Mouse (Mus musculus): ENCODE measurements at regions not wholly inside any gene's neighbourhood (a gene's known extent, or its start where the extent isn't known, plus 50 kb on each side); places are given as distances from the start of the nearest gene placed in this dataset.

DNA sequence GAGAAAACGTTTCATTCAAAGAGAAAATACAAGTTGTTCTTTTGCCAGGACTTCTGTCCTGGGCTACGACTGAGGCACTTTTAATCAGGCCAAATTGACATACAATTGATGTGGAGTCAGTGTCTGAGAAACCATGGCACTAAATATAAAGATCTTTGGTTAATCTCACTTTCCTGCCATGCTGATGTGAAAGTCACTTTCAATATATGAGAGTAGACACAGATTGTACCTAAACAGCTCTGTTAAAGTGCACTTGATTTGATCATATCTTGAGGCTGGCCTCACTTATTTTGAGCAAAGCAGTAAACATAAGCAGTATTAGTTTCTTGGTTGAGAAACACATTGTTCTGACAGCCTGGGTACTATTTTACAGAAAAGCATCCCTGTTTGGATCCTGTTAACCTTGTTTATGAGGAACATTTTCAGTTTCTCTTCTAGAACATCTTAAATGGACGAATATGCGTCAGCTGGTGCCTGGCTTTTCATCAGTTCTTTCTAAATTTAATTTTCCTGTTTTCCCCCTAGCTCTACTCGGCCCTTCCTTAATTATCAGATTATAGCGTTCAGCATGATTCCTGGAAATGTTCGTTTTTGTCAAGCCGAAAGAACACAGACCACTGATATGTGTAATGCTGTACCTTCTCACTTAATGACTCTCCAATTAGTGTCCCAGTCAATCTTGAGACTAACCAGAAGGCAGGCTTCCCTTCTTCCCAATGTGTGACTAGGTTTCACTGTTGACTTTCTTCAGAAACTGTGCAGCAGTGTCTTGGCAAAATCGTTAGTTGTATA, 791.2 kb upstream of the Lrrn3 start:
- TF ChIP-seq POLR2A (IDR thresholded peaks at IDR 0.05; ENCODE audit: low read depth, low read length) (no peak), CTCF (conservative IDR thresholded peaks at IDR 0.05; ENCODE audit: insufficient read depth, insufficient read length, low read depth, low read length) (no peak)
